Mouse (Mus musculus) mesoderm, embryonic 11.5 days (tissue): ENCODE measurements at regions not wholly inside any gene's neighbourhood (a gene's known extent, or its start where the extent isn't known, plus 50 kb on each side); places are given as distances from the start of the nearest gene placed in this dataset.
A peak's percentile ranks its signal among the peaks of the same experiment; 100 is the strongest.

Experiments used
- DNase-seq: peaks from one replicate; pipeline ENCODE4 v3.0.0-alpha.2; 2012; ENCODE audit warnings: low read depth, low spot score

GRCm38 (mm10) chr16:62054182-62054581 lies 732.4 kb downstream of the Nsun3 start:
- DNase-seq = peak; percentile 13

- no peak for DNase-seq
Observed at GRCm38 (mm10) chr16:62038049-62038448, 748.6 kb downstream of the Nsun3 start.

- peak; percentile 3 for DNase-seq
Observed at GRCm38 (mm10) chr16:61990397-61991070, 796.1 kb downstream of the Nsun3 start.
